Mouse (Mus musculus) thymus, postnatal 36 days (tissue): Measurements from ENCODE around the gene Itgb2l.
"Not testable (repeated sequence)": the region's sequence is repeated elsewhere in the genome, so short reads cannot be mapped to it uniquely, and the experiment has no call there.

Experiments
- DNase-seq, 2 experiments: peaks; one replicate each; pipeline ENCODE4 v3.0.0; 2022; ENCODE audit warnings: mixed read lengths in 2 of 2

Gene Itgb2l

GRCm38 (mm10) chr16:96443468-96443867 is at the start of gene Itgb2l:
TSS of gene Itgb2l (minus strand) at chr16:96443619.
- DNase-seq: no peak

DNA sequence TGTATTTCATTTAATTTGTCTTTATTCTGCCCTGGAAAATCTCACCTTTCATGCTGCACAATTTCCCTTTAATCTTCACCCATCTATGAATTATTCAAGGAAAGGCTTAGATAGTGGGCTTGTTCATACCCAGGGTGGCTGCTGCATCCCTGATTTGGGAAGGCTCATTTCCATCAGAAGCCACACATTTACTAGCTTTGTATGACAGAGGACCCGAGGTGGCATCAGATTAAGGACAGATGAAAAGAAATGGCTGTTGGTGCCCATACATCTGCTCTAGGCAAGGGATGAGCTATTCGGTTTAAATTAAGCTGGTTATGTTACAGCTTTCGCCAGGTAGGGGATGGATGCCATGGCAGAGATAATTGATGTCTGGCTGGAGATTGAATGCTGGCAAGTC is 48.1 kb upstream of the Itgb2l start:
- no peak for DNase-seq

DNA sequence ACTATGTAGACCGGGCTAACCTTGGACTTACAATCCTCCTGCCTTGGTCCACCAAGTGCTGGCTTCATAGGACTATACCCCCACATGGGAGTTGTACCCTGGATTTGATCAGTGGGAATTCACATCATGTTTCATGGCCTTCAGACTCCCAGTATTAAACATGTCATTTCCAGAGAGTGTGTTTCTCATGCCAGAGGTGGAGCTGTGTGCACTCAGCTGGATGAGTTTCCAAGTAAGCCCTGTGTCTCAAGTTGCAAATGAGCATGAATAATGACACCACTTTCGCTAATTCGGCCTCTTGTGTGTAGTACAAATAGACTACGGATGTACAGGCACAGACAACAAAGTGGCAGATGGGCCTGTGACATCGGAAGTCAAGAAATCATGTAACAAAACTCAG is 44.6 kb upstream of the Itgb2l start:
- DNase-seq: no peak

DNA sequence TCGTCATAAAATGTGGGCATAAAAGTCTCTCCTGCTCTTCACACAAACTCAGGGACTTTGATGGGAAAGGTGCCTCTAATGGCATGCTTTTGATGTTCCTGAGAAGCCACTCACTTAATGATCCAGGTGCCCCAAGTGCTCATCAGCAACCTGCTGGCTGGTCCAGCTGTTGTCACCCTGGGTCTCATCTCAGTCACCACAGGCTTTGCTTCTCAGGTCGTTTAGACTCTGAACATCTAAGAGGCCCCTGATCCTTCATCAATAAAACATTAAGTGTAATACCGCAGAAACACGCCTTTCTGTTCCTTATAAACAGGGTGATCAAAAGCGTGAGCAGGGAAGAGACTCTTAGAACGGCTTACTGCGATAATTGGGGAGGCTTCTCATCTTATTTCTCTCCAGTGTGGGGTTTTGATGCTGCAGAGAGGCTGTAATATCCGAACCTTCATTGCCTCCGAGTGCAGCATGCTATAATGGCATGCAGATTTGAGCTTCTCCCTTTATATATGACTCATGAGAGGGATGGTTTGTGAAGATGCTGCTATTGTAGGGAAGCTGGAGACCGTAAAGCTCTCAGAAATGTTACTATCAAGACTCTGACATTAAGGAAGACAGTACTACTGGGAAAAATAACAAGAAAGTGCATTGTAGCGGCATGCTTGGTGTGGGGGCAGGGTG is 43.7 kb upstream of the Itgb2l start:
- no peak for DNase-seq

GRCm38 (mm10) chr16:96481791-96482190 is 38.4 kb upstream of the Itgb2l start:
- DNase-seq: no peak

GRCm38 (mm10) chr16:96474185-96474584 is 30.8 kb upstream of the Itgb2l start:
- no peak for DNase-seq

- DNase-seq: no peak
Observed at GRCm38 (mm10) chr16:96472816-96473215, 29.4 kb upstream of the Itgb2l start.

DNA sequence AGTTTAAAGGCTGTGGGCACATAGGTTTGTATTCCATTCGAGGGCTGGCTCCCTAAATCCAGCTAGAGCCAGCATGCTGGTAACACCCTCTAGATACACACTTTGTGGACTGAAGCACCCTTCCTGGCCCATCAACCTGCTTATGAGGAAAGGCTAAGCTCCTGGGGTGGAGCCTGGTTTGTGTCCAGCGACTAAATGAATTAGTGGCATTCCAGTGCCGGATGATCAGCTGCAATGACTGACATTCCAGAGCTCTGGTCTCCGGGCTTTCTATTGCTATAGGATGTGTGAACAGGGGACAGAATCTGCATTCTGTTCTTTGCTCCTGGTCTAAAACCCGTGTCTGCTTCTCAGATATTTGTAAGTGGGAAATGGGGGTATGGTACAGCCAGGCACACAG is 28.9 kb upstream of the Itgb2l start:
- no peak for DNase-seq

- DNase-seq: peak; percentile 14 to 31
Observed at GRCm38 (mm10) chr16:96469640-96470039, 26.2 kb upstream of the Itgb2l start.

DNA sequence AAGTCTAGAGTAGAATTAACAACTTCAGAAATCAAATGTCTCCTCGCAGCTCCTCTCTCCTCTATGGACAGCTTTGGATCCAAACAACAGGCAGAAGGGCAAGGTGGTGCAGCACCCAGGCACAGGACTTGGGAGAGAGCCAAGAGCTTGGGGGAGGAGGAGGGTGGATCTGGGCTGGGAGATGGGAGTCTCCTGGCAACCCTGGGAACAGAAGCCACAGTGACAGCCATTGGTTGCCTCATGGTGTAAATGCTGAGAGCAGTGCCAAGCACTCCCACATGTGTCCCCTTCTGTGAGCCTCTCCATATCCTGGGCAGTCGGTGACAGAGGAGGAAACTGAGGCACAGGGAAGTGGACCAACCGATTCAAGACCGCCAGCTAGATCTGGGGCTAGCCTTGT is 25.3 kb upstream of the Itgb2l start:
- DNase-seq: no peak

DNA sequence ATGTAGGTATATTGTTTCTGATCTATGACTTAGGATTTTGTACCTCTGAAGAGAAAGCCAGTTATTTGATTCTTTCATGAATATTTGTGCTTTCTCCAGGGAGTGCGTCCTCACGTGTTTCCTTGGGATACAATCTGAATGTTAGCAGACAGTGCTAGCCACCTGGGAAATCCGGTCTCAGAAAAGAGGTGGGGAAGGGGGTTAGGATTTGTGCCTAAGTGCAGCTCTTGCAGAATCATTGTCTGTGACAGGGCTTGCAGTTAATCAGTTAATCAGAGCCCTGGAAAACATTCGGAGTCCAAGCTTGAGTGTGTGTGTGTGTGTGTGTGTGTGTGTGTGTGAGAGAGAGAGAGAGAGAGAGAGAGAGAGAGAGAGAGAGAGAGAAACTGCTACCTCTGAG is 24.6 kb upstream of the Itgb2l start:
- DNase-seq: no peak

GRCm38 (mm10) chr16:96467445-96467844 is 24.0 kb upstream of the Itgb2l start, which contains the start of gene Pcp4:
TSS of gene Pcp4 (plus strand) at chr16:96467606.
- DNase-seq: peak; percentile 45 to 54

GRCm38 (mm10) chr16:96460788-96461187 is 17.4 kb upstream of the Itgb2l start:
- no peak for DNase-seq

DNA sequence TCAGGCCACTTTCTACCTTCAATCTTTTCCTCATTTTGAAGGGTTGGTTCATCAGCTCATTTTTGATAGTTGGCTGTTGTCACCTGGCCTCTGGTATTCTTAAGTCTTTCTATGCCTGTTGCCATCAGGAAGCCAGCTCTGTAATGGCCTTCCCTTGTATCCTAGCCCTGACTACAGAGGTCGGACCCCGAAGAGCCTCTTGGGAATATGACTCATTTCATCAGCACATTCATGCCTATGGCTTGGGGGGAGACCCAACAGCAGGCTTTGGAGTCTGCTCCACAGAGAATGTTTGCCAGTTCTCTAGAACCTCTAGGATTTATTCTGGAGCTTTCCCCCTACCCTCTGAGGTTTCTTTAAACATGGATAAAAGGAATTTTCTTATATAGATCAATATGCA is 15.9 kb upstream of the Itgb2l start:
- DNase-seq: no peak

DNA sequence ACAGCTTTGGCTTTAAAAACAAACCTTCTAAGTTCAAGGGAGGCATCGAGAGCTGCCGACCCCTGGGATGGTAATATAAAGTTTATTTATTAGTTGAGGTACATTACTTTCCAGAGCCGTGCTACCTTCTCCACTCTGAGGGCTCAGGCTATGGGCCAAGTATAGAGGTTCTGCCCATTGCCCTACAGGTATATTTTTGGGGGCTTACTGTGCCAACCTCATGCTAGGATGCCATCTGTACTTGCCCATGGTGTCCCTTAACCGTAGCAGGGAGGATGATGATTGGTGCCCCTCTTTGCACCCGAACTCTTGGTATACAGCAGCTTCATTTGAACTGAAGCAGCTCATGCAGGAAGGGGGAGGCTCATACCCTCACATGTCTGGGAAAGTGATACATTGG is 14.2 kb upstream of the Itgb2l start:
- DNase-seq: no peak

- DNase-seq: no peak
Observed at GRCm38 (mm10) chr16:96454086-96454485, 10.7 kb upstream of the Itgb2l start.

GRCm38 (mm10) chr16:96450871-96451270 is 7.5 kb upstream of the Itgb2l start:
- DNase-seq: not testable (repeated sequence)

DNA sequence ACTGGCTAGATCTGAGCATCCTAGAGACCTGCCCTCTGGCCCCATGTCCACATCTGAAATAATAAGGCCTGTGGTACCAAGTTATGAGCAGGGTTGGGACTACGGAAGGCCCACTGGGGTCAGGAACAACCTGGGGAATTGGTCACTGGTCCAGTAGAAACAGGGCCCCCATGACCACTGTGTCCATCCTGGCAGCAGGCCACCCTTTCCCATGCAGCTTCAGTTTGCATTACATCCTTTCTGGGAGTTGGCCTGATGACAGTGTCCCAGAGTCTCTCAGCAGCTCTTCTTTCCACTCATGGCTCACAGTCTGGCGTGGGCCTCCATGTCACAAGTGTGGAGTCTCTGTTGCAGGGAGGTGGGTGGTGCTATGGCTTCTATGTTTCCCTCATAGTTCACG is 1.6 kb downstream of the Itgb2l start:
- no peak for DNase-seq

DNA sequence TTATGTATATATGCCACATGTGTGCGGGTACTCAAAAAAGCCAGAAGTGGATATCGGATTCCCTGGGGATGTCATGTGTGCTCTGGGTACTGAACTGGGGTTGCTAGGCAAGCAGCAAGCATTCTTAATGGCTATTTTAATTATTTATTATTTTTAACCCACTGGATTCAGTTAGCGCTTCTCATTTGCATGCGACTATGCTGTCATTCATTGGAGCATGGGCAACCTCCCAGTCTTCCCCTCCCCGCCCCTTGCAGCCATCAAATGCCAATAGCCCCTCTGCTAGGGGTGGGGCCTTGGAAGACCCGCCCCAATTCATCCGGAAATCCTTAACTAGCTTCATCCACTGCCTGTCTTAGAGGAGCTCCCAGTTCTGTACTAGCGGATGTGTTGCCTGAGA is 2.5 kb downstream of the Itgb2l start:
- no peak for DNase-seq

- no peak for DNase-seq
Observed at GRCm38 (mm10) chr16:96439682-96440081, 3.7 kb downstream of the Itgb2l start.

- DNase-seq: no peak
Observed at GRCm38 (mm10) chr16:96438946-96439345, 4.5 kb downstream of the Itgb2l start.

DNA sequence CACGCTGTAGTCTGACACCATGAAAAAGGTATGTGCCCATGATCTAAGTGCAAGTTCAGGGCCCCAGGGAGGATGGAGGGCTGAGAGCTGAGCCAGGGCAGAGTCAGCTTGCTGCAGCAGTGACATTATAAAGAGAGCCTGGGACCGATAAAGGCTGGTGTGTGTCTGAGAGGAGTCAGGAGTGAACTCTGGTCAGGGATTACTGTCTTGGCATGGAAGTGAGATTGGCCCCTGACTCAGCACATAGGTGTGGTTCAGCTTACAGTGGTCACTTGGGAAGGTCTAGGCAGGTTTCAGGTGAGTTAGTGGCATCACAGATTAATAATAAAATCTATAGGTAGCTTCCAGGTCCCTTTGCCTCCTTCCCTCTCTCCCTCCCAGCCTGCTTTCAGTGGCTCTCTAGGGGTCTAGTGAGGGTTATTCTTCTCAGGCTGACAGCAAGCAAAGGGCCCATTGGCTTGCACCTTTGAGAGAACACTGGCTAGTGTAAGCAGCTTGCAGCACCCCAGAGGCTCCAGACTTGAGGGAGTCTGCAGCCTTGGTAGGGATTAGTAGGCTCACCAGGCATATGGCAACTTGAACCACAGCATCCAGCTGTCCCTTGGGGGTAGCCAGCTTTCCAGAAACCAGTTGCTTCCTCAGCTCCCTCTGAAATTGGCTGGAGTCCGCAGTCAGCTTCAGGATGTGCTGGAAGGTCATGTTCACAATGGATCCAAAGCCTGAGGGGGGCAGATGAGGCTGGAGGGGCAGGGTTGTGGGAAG is 9.2 kb downstream of the Itgb2l start:
- no peak for DNase-seq

GRCm38 (mm10) chr16:96433266-96433665 is 10.2 kb downstream of the Itgb2l start:
- no peak for DNase-seq

GRCm38 (mm10) chr16:96429046-96429445 is 14.4 kb downstream of the Itgb2l start:
- DNase-seq: no peak

GRCm38 (mm10) chr16:96426671-96427070 is 16.7 kb downstream of the Itgb2l start:
- DNase-seq: no peak
